Mouse (Mus musculus) kidney, postnatal 0 days (tissue): ENCODE data around the gene Rad9b. TPM values are rescaled to one million over a fixed set of nuclear protein-coding genes. Genes with fewer than 3 reads are reported as not detected.
"Not testable (repeated sequence)": the region's sequence is repeated elsewhere in the genome, so short reads cannot be mapped to it uniquely, and the experiment has no call there.

Source experiments
- ATAC-seq: fragments of 200-750 bp; cut with Nextera tagmentation; replicated peaks from 2 replicates; pipeline ENCODE4 v1.8.0; 2017; ENCODE audit warnings: low read depth, moderate number of reproducible peaks, moderate TSS enrichment, moderate library complexity; ENCODE audit not compliant: low FRiP score
- DNase-seq: peaks from one replicate; pipeline ENCODE4 v3.0.0-alpha.2; 2016; ENCODE audit warnings: low spot score
- H3K27ac ChIP-seq: fragments of 300-500 bp; sonication (generic); 2 replicates; pipeline ENCODE4 v1.5.1; 2014; ENCODE audit warnings: mild to moderate bottlenecking
- H3K27me3 ChIP-seq: fragments of 300-500 bp; sonication (generic); 2 replicates; pipeline ENCODE4 v1.6.1; 2014; ENCODE audit warnings: low read length, mixed read lengths; ENCODE audit not compliant: insufficient read depth
- H3K36me3 ChIP-seq: fragments of 300-500 bp; sonication (generic); 2 replicates; pipeline ENCODE4 v1.6.1; 2014; ENCODE audit warnings: low read length, mixed read lengths; ENCODE audit not compliant: insufficient read depth
- H3K4me1 ChIP-seq: fragments of 300-500 bp; sonication (generic); replicated peaks from 2 replicates; pipeline ENCODE4 v1.6.1; 2014; ENCODE audit warnings: antibody characterized with exemption, low read length, mixed read lengths; ENCODE audit not compliant: insufficient read depth
- H3K4me2 ChIP-seq: fragments of 300-500 bp; sonication (generic); 2 replicates; pipeline ENCODE4 v1.6.1; 2014; ENCODE audit warnings: mild to moderate bottlenecking, low read length, moderate library complexity, mixed read lengths
- H3K4me3 ChIP-seq: fragments of 300-500 bp; sonication (generic); replicated peaks from 2 replicates; pipeline ENCODE4 v1.5.1; 2014; ENCODE audit warnings: low read depth, low read length
- H3K9ac ChIP-seq: fragments of 300-500 bp; sonication (generic); 2 replicates; pipeline ENCODE4 v1.6.1; 2014; ENCODE audit warnings: low read depth, low read length
- H3K9me3 ChIP-seq: fragments of 300-500 bp; sonication (generic); replicated peaks from 2 replicates; pipeline ENCODE4 v1.6.1; 2016; ENCODE audit warnings: low read length, inconsistent platforms, mixed read lengths
- CTCF ChIP-seq: IDR thresholded peaks from 2 replicates; pipeline ENCODE4 v1.5.1; 2016; ENCODE audit warnings: antibody characterized with exemption, low read depth, mild to moderate bottlenecking, moderate library complexity
- WGBS: fragments of 180-500 bp; shearing (Covaris S2); extraction: QIAGEN DNeasy Blood & Tissue Kit; methylation state at CpG from one replicate; pipeline ENCODE4 v1.1.7; 2014; 5-methylcytosine and 5-hydroxymethylcytosine counted together
- polyA plus RNA-seq: library from polyadenylated mRNA; unstranded; fragments of >200 nt; fragmentation: Nextera tagmentation; extraction: Ambion mirVana; gene quantifications from 2 replicates; pipeline ENCODE4 v1.2.1, GENCODE M21; 2015

Gene Rad9b
- polyA plus RNA-seq, 1 experiment from 2014 or later: 11.8 TPM

DNA sequence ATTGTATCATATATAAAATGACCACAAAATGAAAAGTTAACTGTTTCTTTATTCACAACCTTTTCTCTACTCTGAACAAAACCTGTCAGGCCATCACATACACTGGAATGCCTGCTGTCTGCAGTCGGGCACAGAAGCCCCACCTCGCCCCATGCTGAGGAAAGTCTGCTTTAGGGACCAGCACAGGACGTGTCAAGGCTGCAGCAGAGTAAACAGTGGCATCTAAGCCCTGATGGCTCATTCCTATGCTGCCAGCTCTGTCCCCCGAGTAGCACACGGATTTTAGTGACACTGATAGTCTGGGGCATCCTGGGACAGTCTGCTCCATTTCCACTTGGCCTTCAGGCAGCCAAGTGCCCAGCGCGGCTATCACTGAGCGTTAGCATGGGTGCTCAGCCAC lies 28.6 kb downstream of the Rad9b start:
- H3K9me3 ChIP-seq: no peaks in the 10 kb centered on the region
- peaks cover 29% of the 10 kb centered on the region; the same call in 1 of the 2 replicates for H3K36me3 ChIP-seq
- TF ChIP-seq CTCF: no peak
- no peaks in the 10 kb centered on the region for H3K4me1 ChIP-seq
- H3K9ac ChIP-seq: no peak overlapping the region
- H3K4me2 ChIP-seq: no peak overlapping the region
- 89% methylated on average over 8 of the region's 8 CpGs for WGBS
- no peak overlapping the region for H3K27ac ChIP-seq
- no peak overlapping the region for H3K4me3 ChIP-seq
- ATAC-seq (no peak), DNase-seq (no peak)
- no peaks in the 10 kb centered on the region for H3K27me3 ChIP-seq

DNA sequence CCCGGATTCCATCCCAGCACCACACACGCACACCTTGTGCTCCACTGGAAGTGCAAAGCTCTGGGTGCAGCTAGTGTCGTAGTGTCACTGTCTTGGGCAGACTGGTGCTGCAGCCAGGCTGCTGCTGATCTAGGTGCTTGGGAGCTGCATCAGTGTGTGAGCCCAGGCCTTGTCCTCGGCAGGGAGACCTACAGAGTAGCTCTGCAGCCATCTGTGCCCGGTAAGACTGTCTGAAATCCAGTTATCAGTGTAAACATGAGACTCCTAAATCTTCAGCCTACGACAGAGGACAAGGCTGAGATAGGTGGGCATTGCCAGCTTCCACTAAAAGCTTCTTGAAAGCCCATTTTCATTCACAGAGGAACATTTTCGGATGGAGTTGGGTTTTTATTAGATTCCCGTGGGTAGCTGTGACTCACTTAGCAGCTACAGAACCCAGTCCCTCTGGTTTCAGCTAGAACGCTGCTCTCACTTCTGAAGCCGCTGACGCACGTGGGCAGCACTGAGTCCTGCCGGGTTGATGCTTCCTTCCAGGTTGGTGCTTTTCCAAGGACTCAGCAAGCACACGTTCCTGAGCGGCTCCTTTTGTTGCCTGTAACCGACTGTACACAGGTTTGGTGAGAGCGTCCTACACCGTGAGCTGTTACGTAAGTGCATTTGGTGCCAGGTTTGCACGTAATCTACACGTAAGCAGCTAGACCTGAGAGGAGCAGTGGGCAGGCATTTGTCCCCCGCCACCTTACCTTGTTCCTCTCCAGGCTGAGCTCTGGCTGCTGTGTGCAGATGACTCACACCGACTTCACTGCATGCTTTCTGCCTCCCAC lies 29.2 kb downstream of the Rad9b start:
- no peaks in the 10 kb centered on the region for H3K4me1 ChIP-seq

DNA sequence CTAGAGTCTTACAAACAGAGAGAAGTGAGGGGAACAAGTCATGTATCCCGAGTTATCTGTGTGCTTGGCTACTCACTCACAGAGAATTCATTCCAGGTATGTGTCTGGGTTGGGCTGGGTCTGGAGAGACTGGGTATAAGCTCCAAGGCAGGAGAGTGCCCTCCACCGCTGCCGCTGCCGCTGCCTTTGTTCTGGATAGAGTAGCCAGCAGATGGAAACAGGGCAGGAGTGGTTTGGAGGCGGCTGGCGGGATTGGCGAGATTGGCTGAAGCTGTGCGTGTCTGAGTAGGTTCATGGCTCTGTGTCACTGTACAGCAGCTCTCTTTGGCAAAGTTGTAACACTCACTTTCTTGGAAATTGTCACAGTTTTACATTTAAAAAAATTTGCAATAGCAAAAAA lies 30.5 kb downstream of the Rad9b start:
- Histone ChIP-seq H3K9me3 (no peaks in the 10 kb centered on the region), H3K36me3 (peaks cover 34% of the 10 kb centered on the region; the same call in 1 of the 2 replicates), H3K4me2 (no peak overlapping the region), H3K4me3 (no peak overlapping the region), H3K27me3 (no peaks in the 10 kb centered on the region), H3K4me1 (no peaks in the 10 kb centered on the region), H3K9ac (no peak overlapping the region), H3K27ac (no peak overlapping the region)
- ATAC-seq (no peak), DNase-seq (no peak)
- no peak for TF ChIP-seq CTCF
- WGBS: 72% methylated on average over 8 of the region's 8 CpGs

More for the DNA sequence above, 29.2 kb downstream of the Rad9b start:
- Histone ChIP-seq H3K9ac (no peak overlapping the region), H3K27ac (no peak overlapping the region), H3K4me3 (no peak overlapping the region), H3K36me3 (peaks cover 34% of the 10 kb centered on the region; the same call in 1 of the 2 replicates), H3K9me3 (no peaks in the 10 kb centered on the region), H3K4me2 (no peak overlapping the region), H3K27me3 (no peaks in the 10 kb centered on the region)
- DNase-seq: no peak
- 86% methylated on average over 23 of the region's 23 CpGs for WGBS
- no peak for TF ChIP-seq CTCF
- no peak for ATAC-seq

DNA sequence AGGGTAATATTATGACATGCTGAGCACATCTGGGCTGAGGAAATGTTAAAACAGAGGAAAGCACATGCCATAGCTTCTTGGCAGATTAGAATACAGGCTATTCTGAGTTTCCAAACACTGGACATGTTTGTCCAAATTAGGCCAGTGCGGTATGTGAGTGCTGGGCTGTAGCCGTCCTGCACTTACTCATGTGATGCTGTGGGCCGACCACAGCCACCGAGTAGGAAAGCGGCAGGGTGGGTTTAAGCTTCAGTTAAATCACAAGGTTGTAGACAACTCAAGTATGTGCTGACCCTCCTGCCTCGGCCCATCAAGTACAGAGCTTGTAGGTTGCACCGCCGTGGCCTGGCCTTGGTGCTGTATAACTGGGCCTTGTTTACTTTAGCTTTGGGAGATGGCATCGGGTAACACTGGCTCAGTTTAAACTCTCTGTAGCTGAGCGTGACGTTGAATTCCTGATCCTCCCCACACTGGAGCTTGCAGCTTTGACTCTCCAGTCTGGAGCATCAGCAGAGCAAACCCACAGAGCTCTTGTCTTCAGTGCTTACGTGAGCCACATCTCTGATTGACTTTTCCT lies 33.7 kb downstream of the Rad9b start:
- Histone ChIP-seq H3K4me2 (no peak overlapping the region), H3K9ac (0 out of 2 replicates have a peak overlapping the region, but pooled peaks have one; percentile 5), H3K9me3 (no peaks in the 10 kb centered on the region), H3K27me3 (no peaks in the 10 kb centered on the region), H3K4me3 (no peak overlapping the region), H3K4me1 (peaks cover 5% of the 10 kb centered on the region; the same call in 1 of the 2 replicates), H3K27ac (peak overlapping the region; percentile 60; the same call in 1 of the 2 replicates), H3K36me3 (peaks cover 37% of the 10 kb centered on the region; the same call in 1 of the 2 replicates)
- no peak for ATAC-seq
- peak; percentile 46 for DNase-seq
- TF ChIP-seq CTCF: no peak
- 40% methylated on average over 12 of the region's 12 CpGs for WGBS

DNA sequence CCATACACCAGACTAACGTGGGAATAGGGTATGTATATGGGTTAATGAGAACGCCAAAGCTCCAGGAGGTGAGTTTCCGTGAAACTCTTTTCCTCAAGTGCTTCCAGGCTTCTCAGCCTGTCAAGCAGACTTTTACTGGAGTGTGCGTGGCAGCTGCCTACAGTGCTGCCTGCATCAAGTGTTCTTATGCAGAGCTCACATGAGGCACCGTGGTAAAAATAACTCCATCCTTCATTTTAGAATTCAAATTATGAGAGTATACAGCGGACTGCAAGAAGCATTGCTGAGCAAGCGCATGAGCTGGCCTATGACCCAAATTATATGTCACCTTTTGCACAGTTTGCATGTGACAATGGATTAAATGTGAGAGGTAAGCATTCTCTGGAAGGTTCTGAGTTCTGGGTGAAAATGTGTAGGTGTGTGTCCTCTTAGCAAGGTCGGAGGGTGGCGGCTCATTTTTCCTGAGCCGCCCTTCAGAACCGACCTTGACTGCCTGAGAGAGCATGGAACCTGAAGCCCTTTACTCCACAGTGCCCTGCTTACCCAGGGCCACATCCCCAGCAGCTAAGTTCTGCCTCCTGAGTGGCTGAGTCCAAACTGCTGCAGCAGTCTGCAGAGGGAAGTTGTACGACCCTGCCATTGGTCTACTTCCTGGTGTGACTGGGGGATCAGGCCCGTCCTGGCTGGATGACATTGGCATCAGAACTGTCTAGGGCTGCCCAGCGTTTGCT lies 34.4 kb downstream of the Rad9b start:
- H3K9ac ChIP-seq: no peak overlapping the region
- no peaks in the 10 kb centered on the region for H3K27me3 ChIP-seq
- H3K4me1 ChIP-seq: peaks cover 7% of the 10 kb centered on the region; the same call in 1 of the 2 replicates
- WGBS: 81% methylated on average over 14 of the region's 14 CpGs
- H3K27ac ChIP-seq: peak overlapping the region; percentile 60
- DNase-seq: no peak
- H3K9me3 ChIP-seq: no peaks in the 10 kb centered on the region
- peaks cover 33% of the 10 kb centered on the region; the same call in 1 of the 2 replicates for H3K36me3 ChIP-seq
- no peak for TF ChIP-seq CTCF
- no peak for ATAC-seq
- no peak overlapping the region for H3K4me2 ChIP-seq
- H3K4me3 ChIP-seq: no peak overlapping the region

DNA sequence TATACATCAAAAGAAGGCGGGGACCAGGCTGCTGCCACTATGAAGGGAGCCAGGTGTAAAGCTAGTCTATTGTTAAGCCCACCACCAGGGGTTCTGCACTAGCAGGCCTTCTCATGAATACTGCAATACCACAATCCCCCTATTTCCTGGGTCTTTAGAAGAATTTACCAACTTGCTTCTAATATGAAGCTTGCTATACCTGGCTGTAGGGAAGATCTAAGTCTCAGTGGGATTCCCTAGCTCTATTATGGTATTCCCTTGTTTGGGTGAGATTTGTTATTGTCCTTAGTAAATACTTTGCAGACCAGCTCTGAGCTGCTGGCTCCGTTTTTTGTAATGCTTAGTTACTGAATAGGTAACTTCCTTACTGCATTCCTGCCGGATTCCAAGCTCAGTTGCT lies 35.1 kb downstream of the Rad9b start:
- not testable (repeated sequence) for DNase-seq, H3K9me3 ChIP-seq, H3K9ac ChIP-seq, ATAC-seq, H3K27me3 ChIP-seq, H3K4me2 ChIP-seq, H3K4me3 ChIP-seq, H3K4me1 ChIP-seq
- peaks cover 30% of the 10 kb centered on the region; the same call in 1 of the 2 replicates for H3K36me3 ChIP-seq
- WGBS: 87% methylated on average over 3 of the region's 3 CpGs
- H3K27ac ChIP-seq: peak overlapping the region; percentile 60; the same call in 1 of the 2 replicates
